Mouse (Mus musculus) Patski (cell line): ENCODE data around the gene Atp5d. TPM values are rescaled to one million over a fixed set of nuclear protein-coding genes. Genes with fewer than 3 reads are reported as not detected.
A peak's percentile ranks its signal among the peaks of the same experiment; 100 is the strongest.

Experiments
- ATAC-seq: fragments of 100-300 bp; one replicate; pipeline ENCODE4 v1.8.0; 2021
- CTCF ChIA-PET: fragments of 350-600 bp; sonication (Branson Sonifier 250); formaldehyde crosslinking; loops from one replicate; lab custom pipeline; 2022; ENCODE audit warnings: inconsistent platforms; lab: Charles Lee
- POLR2A ChIA-PET: fragments of 350-600 bp; sonication (Branson Sonifier 250); formaldehyde crosslinking; loops from one replicate; lab custom pipeline; 2022; ENCODE audit warnings: antibody characterized with exemption, inconsistent platforms; lab: Charles Lee
- DNase-seq: peaks from one replicate; pipeline ENCODE4 v3.0.0-alpha.2; 2011; ENCODE audit warnings: low read depth, low spot score
- H3K27me3 ChIP-seq: fragments of 371-371 bp; one replicate; pipeline ENCODE4 v1.5.1; 2021
- CTCF ChIP-seq: fragments of 100-300 bp; IDR thresholded peaks from one replicate; pipeline ENCODE4 v1.5.1; 2021
- in situ Hi-C: fragments of 300-500 bp; cut with MboI; formaldehyde crosslinking; loops from 3 replicates; pipeline ENCODE4 v1.11.1; 2018; ENCODE audit warnings: low pct_unique_long_range_greater_than_20kb, mixed read lengths
- polyA plus RNA-seq: library from polyadenylated mRNA; unstranded; gene quantifications from one replicate; pipeline ENCODE4 v1.2.3, GENCODE M21; 2021

Atp5d gene
- 475 TPM for polyA plus RNA-seq

DNA sequence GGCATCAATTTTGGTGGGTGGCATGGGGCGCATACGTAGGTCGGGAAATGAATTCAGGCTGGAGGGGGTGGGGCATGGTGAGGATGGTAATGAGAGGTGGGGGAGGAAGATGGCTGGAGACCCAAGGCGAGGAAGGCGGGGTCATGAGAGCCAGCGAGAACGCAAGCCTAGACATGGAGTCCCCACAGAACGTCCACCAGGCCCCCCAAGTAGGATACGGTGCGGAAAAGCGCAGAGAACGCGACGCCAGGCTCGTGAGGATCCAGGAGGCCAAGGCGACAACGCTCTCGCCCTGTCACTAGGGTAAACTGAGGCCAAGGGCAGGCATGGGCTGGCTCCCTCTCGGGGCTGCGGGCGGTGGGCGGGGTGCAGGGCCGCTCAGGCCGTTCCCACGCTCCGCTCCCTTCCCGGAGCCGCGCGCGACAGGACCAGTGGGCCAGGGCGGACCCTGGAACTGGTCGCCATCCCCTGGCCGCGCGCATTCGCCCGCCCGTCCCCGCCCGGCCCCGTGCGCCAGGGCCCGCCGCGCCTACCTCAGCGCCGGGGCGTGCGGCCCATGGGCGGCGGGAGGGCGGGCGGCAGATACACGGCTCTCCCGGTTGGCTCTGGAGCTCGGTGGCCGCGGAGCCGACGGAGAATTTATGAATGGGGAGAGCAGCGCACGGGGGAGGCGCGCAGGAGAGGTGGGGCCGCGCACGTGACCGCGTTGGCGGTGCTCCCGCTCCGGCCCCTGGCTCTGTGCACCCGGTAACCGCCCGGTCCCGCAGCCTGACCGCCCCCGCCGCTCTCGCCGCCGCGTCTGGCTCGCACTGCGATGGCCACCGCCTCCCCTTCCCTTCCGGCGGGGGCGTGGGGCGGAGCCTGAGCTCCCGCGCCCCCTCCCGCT lies at the start of gene Atp5d:
Gene Atp5d (plus strand): TSS at position 80 of the 886 bp plus-strand sequence.
- in situ Hi-C loops = no loop called here
- H3K27me3 ChIP-seq = no peaks in the 10 kb centered on the region
- no peak for TF ChIP-seq CTCF
- ATAC-seq (no peak), DNase-seq (no peak)
- POLR2A ChIA-PET = interaction anchor here (0.6 to 2.3 kb wide), 5 partner anchors 21 to 153 kb away, joined by 3 to 6 read pairs (median 4); no protein-coding TSS in a partner anchor
- CTCF ChIA-PET = interaction anchor here (1.3 to 5.2 kb wide), 2 partner anchors 9 to 153 kb away, joined by 4 to 46 read pairs; partner anchors contain the start of gene Tmem259

GRCm38 (mm10) chr10:80089146-80089545 lies 49.3 kb upstream of the Atp5d start:
- TF ChIP-seq CTCF = no peak
- in situ Hi-C loops = no loop called here
- CTCF ChIA-PET = no interaction called here
- POLR2A ChIA-PET = no interaction called here
- ATAC-seq (no peak), DNase-seq (no peak)
- H3K27me3 ChIP-seq = no peaks in the 10 kb centered on the region

DNA sequence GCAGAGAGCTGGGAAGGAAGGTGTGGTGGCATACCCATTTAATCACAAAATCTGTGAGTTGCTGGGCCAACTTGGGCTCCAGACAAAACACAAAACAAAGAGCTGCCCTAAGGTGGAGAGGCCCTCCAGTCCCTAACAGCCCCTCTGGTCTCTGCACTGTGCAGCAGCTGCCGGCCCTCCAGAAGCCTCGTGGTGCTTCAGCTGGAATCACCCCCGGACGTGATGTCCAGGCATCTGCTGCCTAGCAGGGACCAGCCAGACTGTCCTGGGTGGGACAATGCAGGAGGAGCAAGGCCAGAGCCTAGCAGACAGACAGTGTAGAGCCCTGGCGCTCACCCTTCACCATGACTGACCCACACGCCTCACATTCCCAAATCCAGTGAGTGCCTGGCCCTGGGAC lies 46.9 kb upstream of the Atp5d start:
- ChIA-PET CTCF (interaction anchor here (0.6 to 1.9 kb wide), 3 partner anchors 10 to 36 kb away, joined by 3 to 6 read pairs (median 3); partner anchors contain the start of gene Sbno2), POLR2A (interaction anchor here (1.0 to 2.8 kb wide), 3 partner anchors 9 to 15 kb away, joined by 3 to 11 read pairs (median 4); no protein-coding TSS in a partner anchor)
- no peaks in the 10 kb centered on the region for H3K27me3 ChIP-seq
- TF ChIP-seq CTCF = no peak
- no peak for ATAC-seq
- no peak for DNase-seq
- in situ Hi-C loops = no loop called here

- TF ChIP-seq CTCF = no peak
- in situ Hi-C loops = no loop called here
- no peak for ATAC-seq
- H3K27me3 ChIP-seq = no peaks in the 10 kb centered on the region
- ChIA-PET CTCF (interaction anchor here (1.4 kb wide), 1 partner anchor 35 kb away, joined by 3 read pairs; no protein-coding TSS in a partner anchor), POLR2A (no interaction called here)
- no peak for DNase-seq
Observed at GRCm38 (mm10) chr10:80092690-80093089, 45.7 kb upstream of the Atp5d start.

DNA sequence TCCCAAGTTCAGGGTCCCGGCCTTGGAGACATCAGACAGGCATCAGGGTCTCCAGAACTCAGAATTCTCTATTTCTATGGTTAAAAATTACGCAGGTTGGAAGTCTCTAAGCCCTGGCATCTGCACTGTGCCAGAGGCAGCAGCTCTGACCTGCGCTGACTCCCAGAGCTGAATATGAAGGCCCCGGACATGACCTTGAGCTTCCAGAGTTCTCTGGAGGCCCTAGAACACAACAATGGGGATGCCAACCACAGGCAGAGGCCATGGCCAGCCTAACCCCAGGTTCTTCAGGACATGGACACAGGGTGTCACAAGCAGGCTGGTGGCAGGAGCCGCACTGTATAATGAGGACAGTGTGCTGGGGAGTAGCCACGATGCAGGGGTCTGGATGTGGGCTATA lies 44.3 kb upstream of the Atp5d start:
- no peaks in the 10 kb centered on the region for H3K27me3 ChIP-seq
- DNase-seq = no peak
- ChIA-PET CTCF (interaction anchor here (1.9 kb wide), 1 partner anchor 10 kb away, joined by 4 read pairs; no protein-coding TSS in a partner anchor), POLR2A (no interaction called here)
- in situ Hi-C loops = no loop called here
- no peak for TF ChIP-seq CTCF
- no peak for ATAC-seq

GRCm38 (mm10) chr10:80094684-80095083 lies 43.7 kb upstream of the Atp5d start:
- ChIA-PET POLR2A (no interaction called here), CTCF (interaction anchor here (1.9 kb wide), 1 partner anchor 10 kb away, joined by 4 read pairs; no protein-coding TSS in a partner anchor)
- TF ChIP-seq CTCF = no peak
- in situ Hi-C loops = no loop called here
- no peaks in the 10 kb centered on the region for H3K27me3 ChIP-seq
- ATAC-seq (no peak), DNase-seq (no peak)

DNA sequence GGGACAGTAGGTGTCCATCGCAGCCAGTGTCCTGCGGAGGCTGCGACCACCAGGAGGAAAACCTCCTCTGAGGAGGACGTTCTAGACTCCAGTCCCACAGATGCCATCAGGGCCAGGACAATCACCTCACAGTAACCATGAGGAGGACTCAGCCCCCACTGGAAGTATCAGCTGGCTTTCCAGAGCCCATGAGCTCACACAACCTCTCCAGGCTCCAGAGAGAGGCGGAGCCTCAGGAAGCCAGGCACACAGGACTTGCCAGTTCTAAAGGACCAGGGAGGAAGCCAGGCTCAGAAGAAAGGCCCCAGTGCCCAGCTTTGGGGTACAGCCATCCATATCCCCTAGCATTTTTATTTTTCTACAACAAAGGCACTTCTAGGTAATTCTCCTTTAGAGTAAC lies 42.9 kb upstream of the Atp5d start:
- POLR2A ChIA-PET = interaction anchor here (0.7 to 1.4 kb wide), 2 partner anchors 11 to 14 kb away, joined by 3 to 7 read pairs; no protein-coding TSS in a partner anchor
- ATAC-seq (no peak), DNase-seq (no peak)

GRCm38 (mm10) chr10:80097275-80097674 lies 41.2 kb upstream of the Atp5d start:
- DNase-seq (no peak), ATAC-seq (no peak)
- TF ChIP-seq CTCF = no peak
- CTCF ChIA-PET = no interaction called here
- in situ Hi-C loops = no loop called here
- no peaks in the 10 kb centered on the region for H3K27me3 ChIP-seq
- POLR2A ChIA-PET = interaction anchor here (1.6 kb wide), 1 partner anchor 25 kb away, joined by 4 read pairs; no protein-coding TSS in a partner anchor

More for the DNA sequence above, 42.9 kb upstream of the Atp5d start:
- no peaks in the 10 kb centered on the region for H3K27me3 ChIP-seq
- no peak for TF ChIP-seq CTCF
- in situ Hi-C loops = no loop called here
- CTCF ChIA-PET = no interaction called here

DNA sequence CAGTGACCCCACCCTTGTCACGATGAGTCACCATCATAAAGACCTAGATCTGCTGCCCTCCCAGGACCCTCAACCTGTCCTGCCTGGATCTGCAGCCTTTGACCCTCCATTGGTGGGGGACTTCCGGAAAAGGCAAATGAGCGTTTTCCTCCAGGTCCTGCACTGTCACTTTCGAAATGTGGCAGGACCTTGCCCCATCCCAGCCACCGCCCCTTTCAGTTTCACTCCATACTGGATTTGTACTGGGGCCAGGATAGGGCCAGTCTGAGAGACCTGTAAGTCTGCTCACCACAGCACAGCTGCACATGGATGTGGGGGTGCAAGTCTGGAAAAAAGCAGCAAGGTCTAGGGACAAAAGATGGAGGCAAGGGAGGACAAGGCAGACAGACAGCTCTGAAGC lies 39.8 kb upstream of the Atp5d start:
- POLR2A ChIA-PET = interaction anchor here (1.6 kb wide), 1 partner anchor 27 kb away, joined by 4 read pairs; no protein-coding TSS in a partner anchor
- no peak for TF ChIP-seq CTCF
- no peak for ATAC-seq
- H3K27me3 ChIP-seq = no peaks in the 10 kb centered on the region
- no peak for DNase-seq
- in situ Hi-C loops = no loop called here
- CTCF ChIA-PET = interaction anchor here (0.8 to 1.8 kb wide), 3 partner anchors 11 to 37 kb away, joined by 3 to 4 read pairs (median 4); no protein-coding TSS in a partner anchor

DNA sequence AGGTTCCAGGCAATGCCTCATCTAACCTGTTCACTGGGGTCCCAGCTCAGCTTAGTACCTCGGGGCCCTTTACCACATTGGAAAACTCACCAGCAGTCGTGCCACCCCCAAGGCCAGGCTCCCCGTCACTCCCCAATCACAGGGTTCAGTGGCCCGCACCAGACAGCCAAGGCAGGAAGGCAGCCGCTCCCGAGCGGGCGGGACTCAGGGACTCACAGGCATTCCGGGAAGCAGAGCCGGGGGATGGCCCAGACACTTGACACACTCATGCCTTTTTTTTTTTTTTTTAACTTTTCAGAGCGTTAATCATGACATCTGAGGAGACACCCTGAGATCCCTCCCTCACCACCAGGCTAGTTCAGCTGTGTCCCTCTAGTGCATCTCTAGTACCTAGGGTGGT lies 37.5 kb upstream of the Atp5d start:
- in situ Hi-C loops = no loop called here
- POLR2A ChIA-PET = interaction anchor here (0.5 to 2.8 kb wide), 5 partner anchors 10 to 173 kb away, joined by 3 to 11 read pairs (median 4); partner anchors contain the start of gene Stk11
- no peak for TF ChIP-seq CTCF
- ATAC-seq = peak; percentile 36
- CTCF ChIA-PET = no interaction called here
- H3K27me3 ChIP-seq = no peaks in the 10 kb centered on the region
- no peak for DNase-seq
